Mouse (Mus musculus) ovary, postnatal 36 days (tissue): ENCODE measurements around the gene Plvap.

ENCODE experiments used
- DNase-seq: peaks from one replicate; pipeline ENCODE4 v3.0.0; 2022; ENCODE audit warnings: low spot score, mixed read lengths

Plvap gene

DNA sequence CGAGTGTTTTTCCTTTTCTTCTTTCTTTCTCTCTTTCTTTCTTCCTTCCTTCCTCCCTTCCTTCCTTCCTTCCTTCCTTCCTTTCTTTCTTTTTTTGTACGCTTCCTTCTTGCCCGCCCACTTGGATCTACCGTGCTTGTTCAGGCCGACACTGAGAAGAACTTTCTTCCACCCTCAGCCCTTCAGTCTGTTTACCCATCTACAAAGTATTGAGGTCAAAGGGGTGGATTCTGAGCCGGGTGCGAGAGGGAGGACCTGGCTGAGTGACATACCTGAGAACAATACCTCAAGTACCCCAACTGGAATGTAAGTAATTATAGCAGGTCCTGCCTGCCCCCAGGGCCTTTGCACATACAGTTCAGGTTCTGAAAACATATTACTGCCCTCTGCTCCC lies 25.4 kb downstream of the Plvap start:
- DNase-seq: no peak

- DNase-seq: peak; percentile 85
Observed at GRCm38 (mm10) chr8:71485142-71486135, 26.1 kb downstream of the Plvap start, which contains the start of gene Ano8. Gene Ano8, minus strand, starts transcription at chr8:71485963.

DNA sequence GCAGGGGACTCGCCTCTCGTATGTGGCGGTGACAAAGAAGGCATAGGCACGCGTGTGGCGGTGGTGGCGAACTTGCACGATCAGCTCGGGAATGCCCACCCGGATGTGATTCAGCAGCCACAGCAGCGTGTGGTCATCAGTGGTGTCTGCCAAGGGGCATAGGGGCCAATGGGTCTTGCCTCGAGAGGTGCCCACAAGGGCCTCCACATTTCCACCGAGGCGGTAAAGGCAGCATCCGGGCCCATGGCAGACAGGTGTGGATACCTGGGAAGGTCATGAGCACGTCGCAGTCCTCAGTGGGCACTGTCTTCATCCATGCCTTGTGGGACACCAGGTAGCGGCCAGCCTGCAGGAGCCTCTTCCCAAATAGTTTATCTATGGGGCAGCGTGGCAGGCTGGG lies 26.8 kb downstream of the Plvap start:
- no peak for DNase-seq

- DNase-seq: no peak
Observed at GRCm38 (mm10) chr8:71483932-71484331, 27.6 kb downstream of the Plvap start.

GRCm38 (mm10) chr8:71478943-71479342 lies 32.6 kb downstream of the Plvap start:
- no peak for DNase-seq

- no peak for DNase-seq
Observed at GRCm38 (mm10) chr8:71477196-71477845, 34.2 kb downstream of the Plvap start.

DNA sequence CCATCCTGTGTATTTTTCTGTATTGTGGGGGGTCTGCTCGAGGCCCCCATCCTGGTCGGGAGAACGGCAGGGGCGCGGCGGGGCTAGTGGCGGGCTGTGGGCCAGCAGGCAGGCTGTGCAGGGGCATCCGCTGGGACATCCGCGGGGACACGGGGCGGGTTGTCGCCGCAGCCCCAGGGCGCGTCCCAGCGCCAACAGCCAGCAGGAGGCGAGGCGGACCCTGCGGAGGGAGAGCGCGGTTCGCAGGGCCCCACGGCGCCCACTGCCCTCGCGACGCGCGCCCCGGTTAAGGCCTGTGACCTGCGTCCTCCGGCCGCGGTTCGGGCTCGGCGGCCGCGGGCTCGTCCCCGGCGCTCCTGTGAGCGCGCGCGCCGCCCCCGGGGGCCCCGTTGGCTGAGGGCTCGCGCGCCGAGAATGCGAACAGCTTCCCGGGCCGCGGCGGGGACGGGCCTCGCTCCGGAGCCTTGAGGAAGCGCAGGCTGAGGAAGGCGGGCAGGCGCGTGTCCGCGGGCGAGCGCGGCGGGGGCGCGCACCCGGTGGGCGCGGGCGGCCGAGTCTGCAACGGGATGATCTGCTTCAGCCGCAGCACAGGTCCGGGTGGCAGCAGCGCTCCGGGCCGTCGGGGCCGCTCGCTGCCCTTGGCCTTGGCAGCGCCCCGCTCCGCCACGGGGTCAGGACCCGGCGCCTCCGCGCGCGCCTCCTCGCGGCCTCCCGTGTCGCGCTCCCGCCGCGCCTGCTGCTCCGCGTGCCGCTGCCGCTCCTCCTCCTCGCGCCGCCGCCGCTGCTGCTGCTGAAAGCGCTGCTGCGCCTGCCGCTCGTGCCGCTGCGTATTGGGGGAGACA lies 35.2 kb downstream of the Plvap start:
- DNase-seq: peak; percentile 86

- no peak for DNase-seq
Observed at GRCm38 (mm10) chr8:71475702-71476075, 35.9 kb downstream of the Plvap start.

- DNase-seq: no peak
Observed at GRCm38 (mm10) chr8:71474785-71475701, 36.5 kb downstream of the Plvap start.

DNA sequence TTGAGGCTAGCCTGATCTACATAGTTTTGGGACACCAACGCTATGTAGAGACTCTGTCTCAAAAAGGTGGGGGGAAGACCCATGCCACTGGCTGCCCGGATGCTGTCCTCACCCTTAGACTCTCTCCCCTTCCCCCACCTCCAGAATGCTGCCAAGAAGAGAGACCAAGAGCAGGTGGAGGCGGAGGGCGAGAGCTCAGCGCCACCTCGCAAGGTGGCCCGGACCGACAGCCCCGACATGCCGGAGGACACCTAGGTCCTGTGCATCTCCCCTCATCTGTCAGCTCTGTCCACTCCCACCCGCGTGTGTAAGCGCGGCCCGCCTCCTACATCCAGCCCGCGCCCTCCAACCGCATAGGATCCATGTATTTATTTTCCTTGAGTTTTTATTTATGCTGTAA lies 37.2 kb downstream of the Plvap start:
- no peak for DNase-seq

DNA sequence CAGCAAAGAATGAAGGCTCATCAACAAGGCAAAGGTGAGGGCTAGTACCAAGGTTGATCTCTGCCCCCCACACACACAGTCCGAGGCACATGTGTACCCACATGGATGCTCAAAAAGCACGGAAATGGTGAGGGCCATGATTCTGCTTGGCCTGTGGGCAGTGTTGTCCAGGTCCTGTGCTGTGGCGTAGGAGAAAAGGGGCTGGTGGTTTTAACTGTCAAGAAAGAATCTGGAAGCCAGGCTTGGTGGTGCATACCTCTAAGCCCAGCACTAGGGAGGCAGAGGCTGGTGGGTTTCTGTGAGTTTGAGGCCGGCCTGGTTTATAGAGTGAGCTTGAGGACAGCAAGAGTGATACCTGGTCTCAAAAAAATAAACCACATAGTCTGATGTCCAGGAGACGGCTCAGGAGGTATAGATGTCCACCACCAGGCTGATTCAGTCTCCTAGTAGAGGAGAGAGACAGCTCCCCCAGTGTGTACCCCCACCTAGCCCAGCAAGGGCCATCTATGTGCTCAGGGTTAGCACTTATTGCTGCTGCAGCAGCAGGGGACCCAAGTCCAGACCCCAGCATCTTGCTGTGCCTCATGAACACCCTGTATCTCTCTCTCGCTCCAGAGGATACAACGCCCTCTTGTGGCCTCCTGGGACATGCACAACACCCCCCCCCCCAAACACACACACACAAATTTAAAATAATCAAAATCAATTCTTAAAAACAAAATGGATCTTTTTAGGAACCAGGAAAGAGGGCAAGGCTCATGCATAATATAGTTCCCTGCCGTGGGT lies 38.8 kb downstream of the Plvap start:
- DNase-seq: no peak

DNA sequence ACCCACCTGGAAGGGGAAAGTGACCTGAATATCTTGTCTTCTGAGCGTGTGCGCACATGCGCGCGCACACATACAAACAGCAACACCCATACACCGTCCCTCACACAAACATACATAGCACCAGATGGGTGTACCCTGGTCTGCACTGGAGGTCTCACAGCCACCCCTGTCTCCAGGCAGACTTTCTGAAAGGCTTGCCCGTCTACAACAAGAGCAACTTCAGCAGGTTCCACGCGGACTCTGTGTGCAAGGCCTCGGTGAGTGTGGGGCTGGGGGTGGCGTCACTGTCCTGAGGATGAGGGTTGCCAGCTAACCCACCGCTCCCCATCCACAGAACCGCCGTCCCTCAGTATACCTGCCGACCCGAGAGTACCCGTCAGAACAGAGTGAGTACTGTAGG lies 39.7 kb downstream of the Plvap start:
- no peak for DNase-seq

DNA sequence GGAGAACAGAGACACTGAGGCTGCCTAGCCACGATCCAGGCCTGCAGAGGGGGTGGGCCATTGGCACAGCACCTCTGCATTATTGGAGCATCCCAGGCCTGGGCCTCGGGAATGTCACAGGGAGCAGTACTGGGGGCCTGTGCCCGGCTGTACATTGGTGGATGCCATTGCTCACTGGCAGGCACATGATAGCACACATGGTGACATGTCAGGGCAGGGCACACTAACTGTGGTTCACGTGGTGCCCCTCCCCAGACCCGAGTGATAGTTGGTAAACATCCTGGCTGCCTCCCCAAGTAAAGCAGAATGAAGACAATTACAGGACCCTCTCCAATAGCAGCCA lies 40.7 kb downstream of the Plvap start:
- no peak for DNase-seq

GRCm38 (mm10) chr8:71470146-71470912 lies 41.2 kb downstream of the Plvap start:
- no peak for DNase-seq

GRCm38 (mm10) chr8:71469411-71469810 lies 42.1 kb downstream of the Plvap start:
- DNase-seq: no peak

- peak; percentile 96 for DNase-seq
Observed at GRCm38 (mm10) chr8:71468916-71469315, 42.6 kb downstream of the Plvap start, which contains the start of gene Dda1. Gene Dda1, plus strand, starts transcription at chr8:71469199.

DNA sequence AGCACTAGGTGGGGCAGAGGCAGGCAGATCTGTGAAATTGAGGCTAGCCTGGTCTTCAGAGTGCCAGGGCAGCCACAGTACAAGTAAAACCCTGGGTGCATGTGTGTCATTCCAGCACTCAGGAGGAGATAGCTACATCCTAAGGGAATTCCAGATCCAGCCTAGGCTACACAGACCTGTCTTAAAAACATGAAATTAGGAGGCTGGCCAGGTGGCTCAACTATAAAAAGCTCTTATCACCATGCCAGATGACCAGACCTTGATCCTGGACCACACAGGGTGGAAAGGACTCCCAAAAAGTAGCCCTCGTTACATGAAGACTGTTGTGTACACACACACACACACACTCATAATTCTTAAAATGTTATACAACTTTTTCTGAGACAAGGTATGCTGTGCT lies 43.6 kb downstream of the Plvap start:
- DNase-seq: no peak

DNA sequence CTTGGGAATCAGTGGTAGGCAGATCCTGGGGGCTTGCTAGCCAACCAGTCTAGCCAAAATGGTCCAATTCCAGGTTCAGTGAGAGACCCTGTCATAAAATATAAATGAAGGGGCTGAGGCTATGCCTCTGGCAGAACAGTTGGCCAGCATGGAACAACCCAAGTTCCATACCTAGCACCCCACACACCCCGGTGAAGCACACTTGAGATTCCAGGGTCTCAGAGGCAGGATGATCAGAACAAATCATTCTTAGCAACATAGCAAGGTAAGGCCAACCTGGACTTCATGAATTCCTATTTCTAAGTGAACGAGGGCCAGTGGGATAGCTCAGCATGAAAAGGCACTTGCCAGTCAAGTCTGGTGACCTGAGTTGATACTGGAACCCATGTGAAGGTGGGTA lies 44.4 kb downstream of the Plvap start:
- no peak for DNase-seq

GRCm38 (mm10) chr8:71466198-71466597 lies 45.4 kb downstream of the Plvap start:
- no peak for DNase-seq

GRCm38 (mm10) chr8:71465733-71466132 lies 45.8 kb downstream of the Plvap start:
- DNase-seq: no peak
